Mouse (Mus musculus) liver, embryonic 14.5 days (tissue): ENCODE results near the gene Cfap54. TPM values are rescaled to one million over a fixed set of nuclear protein-coding genes. Genes with fewer than 3 reads are reported as not detected.

Source experiments
- ATAC-seq: fragments of 200-750 bp; cut with Nextera tagmentation; 2 replicates; pipeline ENCODE4 v1.8.0; 2017; ENCODE audit warnings: moderate number of reproducible peaks, mild to moderate bottlenecking, moderate library complexity; ENCODE audit not compliant: insufficient read depth
- DNase-seq, 3 experiments: peaks; one replicate each; pipeline ENCODE4 v3.0.0-alpha.2; 2012 to 2013; ENCODE audit warnings: low read depth in 3 of 3, low spot score in 3 of 3
- H3K27ac ChIP-seq: fragments of 300-500 bp; sonication (generic); 2 replicates; pipeline ENCODE4 v1.5.1; 2014; ENCODE audit warnings: moderate library complexity, mild to moderate bottlenecking, control low read depth, inconsistent platforms
- H3K27me3 ChIP-seq: fragments of 300-500 bp; sonication (generic); 2 replicates; pipeline ENCODE4 v1.6.1; 2014; ENCODE audit warnings: mild to moderate bottlenecking, low read length, moderate library complexity; ENCODE audit not compliant: control insufficient read depth, insufficient read depth
- H3K36me3 ChIP-seq: fragments of 300-500 bp; sonication (generic); replicated peaks from 2 replicates; pipeline ENCODE4 v1.6.1; 2014; ENCODE audit warnings: low read depth; ENCODE audit not compliant: control insufficient read depth, insufficient read depth
- H3K4me1 ChIP-seq, 2 experiments: fragments of 200-500 bp in 1 of 2; fragments of 300-500 bp in 1 of 2; sonication (generic) in 1 of 2; replicated peaks; 2 replicates each; pipeline ENCODE4 v1.6.1; 2012 to 2014; ENCODE audit warnings: antibody characterized with exemption in 1 of 2, inconsistent platforms in 1 of 2, low read length in 1 of 2; ENCODE audit not compliant: control insufficient read depth in 2 of 2, insufficient read depth in 2 of 2
- H3K4me2 ChIP-seq: fragments of 300-500 bp; sonication (generic); 2 replicates; pipeline ENCODE4 v1.6.1; 2014; ENCODE audit warnings: low read depth, mild to moderate bottlenecking, control low read depth, moderate library complexity
- H3K4me3 ChIP-seq, 2 experiments: fragments of 200-500 bp in 1 of 2; fragments of 300-500 bp in 1 of 2; sonication (generic) in 1 of 2; 2 replicates each; pipeline ENCODE4 v1.5.1; 2012 to 2014; ENCODE audit warnings: low read depth in 2 of 2, low read length in 2 of 2, mild to moderate bottlenecking in 2 of 2, control low read depth in 1 of 2, inconsistent platforms in 1 of 2, moderate library complexity in 1 of 2; ENCODE audit not compliant: insufficient read depth in 1 of 2
- H3K9ac ChIP-seq: fragments of 300-500 bp; sonication (generic); replicated peaks from 2 replicates; pipeline ENCODE4 v1.6.1; 2014; ENCODE audit warnings: mild to moderate bottlenecking, control low read depth, moderate library complexity
- H3K9me3 ChIP-seq: fragments of 300-500 bp; sonication (generic); 2 replicates; pipeline ENCODE4 v1.6.1; 2016; ENCODE audit warnings: low read length, mixed read lengths; ENCODE audit not compliant: control insufficient read depth
- CTCF ChIP-seq: IDR thresholded peaks from 2 replicates; pipeline ENCODE4 v1.5.1; 2016; ENCODE audit warnings: antibody characterized with exemption, low read depth, control low read depth
- EP300 ChIP-seq: IDR thresholded peaks from 2 replicates; pipeline ENCODE4 v1.6.1; 2016; ENCODE audit warnings: antibody characterized with exemption, low read depth
- WGBS: fragments of 180-500 bp; shearing (Covaris S2); extraction: QIAGEN DNeasy Blood & Tissue Kit; methylation state at CpG from one replicate; pipeline ENCODE4 v1.1.7; 2014; ENCODE audit not compliant: insufficient replicate concordance; 5-methylcytosine and 5-hydroxymethylcytosine counted together
- polyA plus RNA-seq, 2 experiments: library from polyadenylated mRNA; depleted of rRNA in 1 of 2; stranded (reverse) in 1 of 2; unstranded in 1 of 2; fragments of >200 nt; fragmentation: Nextera tagmentation in 1 of 2; extraction: Ambion mirVana in 1 of 2; gene quantifications; 2 replicates each; pipeline versions ENCODE4 v1.2.1 to v1.2.3; 2012 to 2014

Cfap54 gene
- polyA plus RNA-seq, 2 experiments = 0.06 to 0.11 TPM

DNA sequence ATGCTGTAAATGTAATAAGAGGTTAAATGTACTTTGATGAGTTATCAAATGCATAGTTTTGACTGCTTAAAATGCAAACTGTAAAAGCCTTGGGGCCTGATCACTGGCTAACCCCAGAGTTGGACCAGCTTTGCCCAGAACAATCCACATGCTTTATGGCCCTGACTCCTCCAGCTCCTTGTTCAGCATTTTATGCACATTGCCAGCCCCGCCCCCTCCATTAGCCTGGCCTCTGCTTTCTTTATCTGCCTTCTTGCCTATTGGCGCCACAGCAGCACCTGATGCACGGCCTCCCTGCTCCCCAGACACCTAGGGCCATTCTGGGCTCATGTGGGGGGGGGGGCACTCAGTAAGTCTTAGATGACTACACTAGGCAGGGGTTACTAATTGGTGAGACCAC is 17.8 kb downstream of the Cfap54 start:
- Histone ChIP-seq H3K4me3 (no peak overlapping the region), H3K9ac (no peak overlapping the region), H3K9me3 (no peaks in the 10 kb centered on the region), H3K4me1 (peaks cover 0 to 8% of the 10 kb centered on the region in 2 experiments; a peak in 2 of 4 replicates), H3K4me2 (no peak overlapping the region), H3K27me3 (no peaks in the 10 kb centered on the region), H3K27ac (no peak overlapping the region), H3K36me3 (no peaks in the 10 kb centered on the region)
- peak in 2 of 3 experiments; percentile 44 to 46 for DNase-seq
- TF ChIP-seq EP300 = no peak
- no peak for TF ChIP-seq CTCF
- peak; percentile 59; the same call in 1 of the 2 replicates for ATAC-seq
- 31% methylated on average over 3 of the region's 3 CpGs for WGBS

DNA sequence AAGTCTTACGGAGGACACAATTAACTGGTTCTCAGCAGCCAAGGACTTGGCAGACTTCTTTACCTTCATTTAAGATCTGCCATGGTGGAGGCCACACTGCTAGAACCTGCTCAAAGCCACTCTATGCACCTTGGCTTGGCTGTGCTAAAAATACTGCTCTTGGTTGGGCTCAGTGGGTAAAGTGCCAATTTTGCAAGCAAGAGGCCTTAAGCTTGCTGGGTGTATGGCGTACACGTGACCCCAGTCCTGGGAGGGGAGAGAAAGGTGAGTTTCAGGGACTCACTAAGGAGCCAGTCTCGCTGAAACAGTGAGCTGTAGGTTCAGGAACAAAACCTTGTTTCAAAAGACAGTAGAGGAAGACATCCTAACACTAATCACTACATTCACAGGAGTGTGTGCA is 19.0 kb downstream of the Cfap54 start:
- ATAC-seq (no peak), DNase-seq (no peak)
- TF ChIP-seq EP300 = no peak
- TF ChIP-seq CTCF = no peak
- no peak overlapping the region for H3K27ac ChIP-seq
- 73% methylated on average over 4 of the region's 4 CpGs for WGBS
- H3K4me3 ChIP-seq = no peak overlapping the region
- H3K4me2 ChIP-seq = no peak overlapping the region
- no peaks in the 10 kb centered on the region for H3K4me1 ChIP-seq
- H3K9me3 ChIP-seq = no peaks in the 10 kb centered on the region
- no peak overlapping the region for H3K9ac ChIP-seq
- no peaks in the 10 kb centered on the region for H3K36me3 ChIP-seq
- no peaks in the 10 kb centered on the region for H3K27me3 ChIP-seq

- WGBS = 54% methylated on average over 6 of the region's 6 CpGs
- Histone ChIP-seq H3K4me1 (no peaks in the 10 kb centered on the region), H3K9ac (no peak overlapping the region), H3K9me3 (no peaks in the 10 kb centered on the region), H3K27me3 (no peaks in the 10 kb centered on the region), H3K36me3 (no peaks in the 10 kb centered on the region), H3K27ac (no peak overlapping the region), H3K4me2 (no peak overlapping the region), H3K4me3 (no peak overlapping the region)
- no peak for TF ChIP-seq EP300
- no peak for TF ChIP-seq CTCF
- no peak for DNase-seq
- no peak for ATAC-seq
These were observed 27.6 kb downstream of the Cfap54 start for GRCm38 (mm10) chr10:93053867-93054266.

DNA sequence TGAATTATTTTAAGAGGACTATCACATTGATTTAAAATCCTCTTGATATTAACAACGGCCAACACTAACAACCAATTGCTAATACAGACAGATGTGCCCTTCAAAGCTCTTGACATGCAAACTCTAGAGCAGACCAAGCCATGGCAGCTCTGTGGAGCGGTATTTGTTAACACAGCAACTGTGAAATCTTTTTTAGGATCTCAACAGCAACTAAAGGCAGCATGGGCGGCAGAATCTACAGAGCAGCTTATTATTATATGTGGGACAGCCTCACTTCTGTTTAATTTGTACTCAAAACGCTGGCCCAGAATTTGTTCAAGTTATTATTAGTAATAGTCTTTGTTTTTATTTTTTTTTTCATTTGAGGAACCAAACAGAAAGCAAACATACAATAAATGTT is 28.1 kb downstream of the Cfap54 start:
- H3K4me3 ChIP-seq = no peak overlapping the region
- ATAC-seq (no peak), DNase-seq (no peak)
- H3K27ac ChIP-seq = no peak overlapping the region
- H3K4me2 ChIP-seq = no peak overlapping the region
- H3K36me3 ChIP-seq = no peaks in the 10 kb centered on the region
- H3K9me3 ChIP-seq = no peaks in the 10 kb centered on the region
- no peak for TF ChIP-seq EP300
- no peak for TF ChIP-seq CTCF
- 70% methylated on average over 4 of the region's 4 CpGs for WGBS
- H3K9ac ChIP-seq = no peak overlapping the region
- no peaks in the 10 kb centered on the region for H3K4me1 ChIP-seq
- H3K27me3 ChIP-seq = no peaks in the 10 kb centered on the region

DNA sequence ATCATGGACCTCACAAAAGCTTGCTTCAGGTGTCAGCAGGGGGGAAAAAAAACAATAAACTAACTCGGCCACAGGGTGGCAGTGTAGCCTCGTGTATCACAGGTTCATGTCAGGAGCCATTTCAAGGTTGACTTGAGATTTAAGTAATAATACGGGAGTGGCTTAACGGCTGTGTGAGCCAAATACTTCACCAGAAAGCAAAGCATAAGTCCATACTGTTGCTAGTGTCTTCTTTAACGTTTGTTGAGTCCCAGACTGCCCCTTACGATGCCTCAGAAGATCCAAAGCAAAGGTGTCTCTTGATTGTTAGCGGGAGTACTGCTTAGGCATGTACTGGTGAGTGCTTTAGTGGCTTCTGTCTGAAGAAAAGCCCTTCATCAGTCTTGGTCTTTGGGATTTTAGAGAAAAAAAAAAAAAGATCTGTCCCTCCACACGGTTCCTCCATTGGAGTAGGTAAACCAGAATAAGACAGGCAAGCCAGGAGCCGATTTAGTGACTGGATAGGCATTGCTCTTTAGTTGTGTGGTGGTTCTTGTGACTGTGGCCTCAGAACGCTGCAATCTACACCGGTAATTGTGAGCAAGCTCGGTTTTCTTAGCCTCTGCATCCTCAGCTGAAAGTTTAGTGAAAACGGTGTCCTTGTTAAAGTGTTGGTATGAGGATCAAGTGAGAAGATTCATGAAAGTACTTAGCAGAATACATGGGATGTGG is 30.2 kb downstream of the Cfap54 start:
- no peak overlapping the region for H3K27ac ChIP-seq
- H3K27me3 ChIP-seq = no peaks in the 10 kb centered on the region
- no peaks in the 10 kb centered on the region for H3K36me3 ChIP-seq
- no peak overlapping the region; the same call in 1 of the 2 replicates for H3K9ac ChIP-seq
- no peaks in the 10 kb centered on the region for H3K4me1 ChIP-seq
- no peaks in the 10 kb centered on the region for H3K9me3 ChIP-seq
- TF ChIP-seq EP300 (no peak), CTCF (peak; percentile 75)
- H3K4me3 ChIP-seq = no peak overlapping the region; a peak in 1 of 4 replicates
- ATAC-seq (no peak), DNase-seq (peak; percentile 46 to 52 (median 51))
- 27% methylated on average over 13 of the region's 13 CpGs for WGBS
- peak overlapping the region; percentile 46 for H3K4me2 ChIP-seq
